Mouse (Mus musculus) MEL (cell line): ENCODE measurements around the gene Sergef. TPM values are rescaled to one million over a fixed set of nuclear protein-coding genes. Genes with fewer than 3 reads are reported as not detected.
A peak's percentile ranks its signal among the peaks of the same experiment; 100 is the strongest.

Source experiments
- DNase-seq: peaks from one replicate; pipeline ENCODE4 v3.0.0; 2011; ENCODE audit warnings: low read depth, low spot score
- H3K27ac ChIP-seq: 2 replicates; pipeline ENCODE4 v1.5.1; 2012; ENCODE audit warnings: low read depth, mild to moderate bottlenecking, control low read depth, low read length, moderate library complexity; ENCODE audit not compliant: control insufficient read depth
- H3K27me3 ChIP-seq, 2 experiments: fragments of 150-350 bp in 1 of 2; sonication (generic) in 1 of 2; 2 replicates each; pipeline ENCODE4 v1.6.1; 2012; ENCODE audit warnings: low read length in 2 of 2, mild to moderate bottlenecking in 2 of 2, improper control_type of control experiment in 1 of 2, moderate library complexity in 1 of 2; ENCODE audit not compliant: insufficient read depth in 2 of 2, control insufficient read depth in 1 of 2
- H3K36me3 ChIP-seq, 2 experiments: 2 replicates each; pipeline ENCODE4 v1.6.1; 2012 to 2014; ENCODE audit warnings: low read length in 2 of 2, improper control_type of control experiment in 1 of 2, inconsistent platforms in 1 of 2, mild to moderate bottlenecking in 1 of 2; ENCODE audit not compliant: insufficient read depth in 2 of 2, control insufficient read depth in 1 of 2
- H3K4me1 ChIP-seq, 2 experiments: fragments of 150-350 bp in 1 of 2; sonication (generic) in 1 of 2; 2 replicates each; pipeline ENCODE4 v1.6.1; 2012; ENCODE audit warnings: low read length in 2 of 2, improper control_type of control experiment in 1 of 2, mild to moderate bottlenecking in 1 of 2; ENCODE audit not compliant: insufficient read depth in 2 of 2, control insufficient read depth in 1 of 2
- H3K4me3 ChIP-seq, 2 experiments: fragments of 150-350 bp in 1 of 2; sonication (generic) in 1 of 2; 2 replicates each; pipeline ENCODE4 v1.5.1; 2012; ENCODE audit warnings: low read depth in 2 of 2, low read length in 2 of 2, mild to moderate bottlenecking in 2 of 2, moderate library complexity in 2 of 2, control low read depth in 1 of 2, improper control_type of control experiment in 1 of 2; ENCODE audit not compliant: control insufficient read depth in 1 of 2, insufficient read depth in 1 of 2
- H3K79me2 ChIP-seq: 2 replicates; pipeline ENCODE4 v1.6.1; 2012; ENCODE audit warnings: mild to moderate bottlenecking, low read length, moderate library complexity; ENCODE audit not compliant: control insufficient read depth, poor library complexity, insufficient read depth
- H3K9ac ChIP-seq: 2 replicates; pipeline ENCODE4 v1.6.1; 2012; ENCODE audit warnings: low read depth, mild to moderate bottlenecking, control low read depth, low read length, moderate library complexity; ENCODE audit not compliant: control insufficient read depth, poor library complexity, severe bottlenecking
- H3K9me3 ChIP-seq: fragments of 150-350 bp; sonication (generic); replicated peaks from 2 replicates; pipeline ENCODE4 v1.6.1; 2012; ENCODE audit warnings: mild to moderate bottlenecking, low read length, improper control_type of control experiment, moderate library complexity; ENCODE audit not compliant: insufficient read depth
- BHLHE40 ChIP-seq: IDR thresholded peaks from 2 replicates; pipeline ENCODE4 v1.6.1; 2012; ENCODE audit warnings: low read depth, mild to moderate bottlenecking, inconsistent platforms, low read length, improper control_type of control experiment, borderline replicate concordance
- CHD1 ChIP-seq: IDR thresholded peaks from 2 replicates; pipeline ENCODE4 v1.6.1; 2012; ENCODE audit warnings: low read depth, mild to moderate bottlenecking, inconsistent platforms, low read length, improper control_type of control experiment
- CHD2 ChIP-seq: IDR thresholded peaks from 2 replicates; pipeline ENCODE4 v1.6.1; 2011; ENCODE audit warnings: low read length, improper control_type of control experiment
- CTCF ChIP-seq, 3 experiments: IDR thresholded peaks in 2 of 3; conservative IDR thresholded peaks in 1 of 3; 2 replicates each; pipeline ENCODE4 v1.5.1; 2011 to 2012; ENCODE audit warnings: low read length in 3 of 3, low read depth in 2 of 3, mild to moderate bottlenecking in 2 of 3, improper control_type of control experiment in 1 of 3, inconsistent platforms in 1 of 3, mixed read lengths in 1 of 3, moderate library complexity in 1 of 3; ENCODE audit not compliant: control insufficient read depth in 1 of 3, insufficient read depth in 1 of 3, poor library complexity in 1 of 3, severe bottlenecking in 1 of 3
- E2F4 ChIP-seq: IDR thresholded peaks from 2 replicates; pipeline ENCODE4 v1.6.1; 2011; ENCODE audit warnings: low read depth, low read length, improper control_type of control experiment, borderline replicate concordance
- ELF1 ChIP-seq: IDR thresholded peaks from 2 replicates; pipeline ENCODE4 v1.6.1; 2014; ENCODE audit warnings: low read depth, mild to moderate bottlenecking, inconsistent platforms, low read length, improper control_type of control experiment, moderate library complexity
- EP300 ChIP-seq, 2 experiments: IDR thresholded peaks; 2 replicates each; pipeline ENCODE4 v1.6.1; 2011; ENCODE audit warnings: improper control_type of control experiment in 2 of 2, low read length in 2 of 2, low read depth in 1 of 2, mild to moderate bottlenecking in 1 of 2
- ETS1 ChIP-seq: IDR thresholded peaks from 2 replicates; pipeline ENCODE4 v1.6.1; 2012; ENCODE audit warnings: low read depth, mild to moderate bottlenecking, inconsistent platforms, low read length, improper control_type of control experiment, moderate library complexity
- GABPA ChIP-seq: IDR thresholded peaks from 2 replicates; pipeline ENCODE4 v1.6.1; 2012; ENCODE audit warnings: low read depth, mild to moderate bottlenecking, inconsistent platforms, low read length, improper control_type of control experiment, moderate library complexity
- GATA1 ChIP-seq: IDR thresholded peaks from 2 replicates; pipeline ENCODE4 v1.6.1; 2011; ENCODE audit warnings: low read depth, low read length, improper control_type of control experiment
- HCFC1 ChIP-seq: IDR thresholded peaks from 2 replicates; pipeline ENCODE4 v1.6.1; 2012; ENCODE audit warnings: low read depth, mild to moderate bottlenecking, inconsistent platforms, low read length, improper control_type of control experiment, moderate library complexity
- KAT2A ChIP-seq: conservative IDR thresholded peaks from 2 replicates; pipeline ENCODE4 v1.6.1; 2012; ENCODE audit warnings: low read depth, low read length, improper control_type of control experiment, inconsistent platforms
- MAFK ChIP-seq: IDR thresholded peaks from 2 replicates; pipeline ENCODE4 v1.6.1; 2011; ENCODE audit warnings: low read depth, mild to moderate bottlenecking, low read length, improper control_type of control experiment, borderline replicate concordance
- MAZ ChIP-seq: IDR thresholded peaks from 2 replicates; pipeline ENCODE4 v1.6.1; 2012; ENCODE audit warnings: low read depth, mild to moderate bottlenecking, inconsistent platforms, low read length, improper control_type of control experiment
- MXI1 ChIP-seq: IDR thresholded peaks from 2 replicates; pipeline ENCODE4 v1.6.1; 2011; ENCODE audit warnings: mild to moderate bottlenecking, low read depth, low read length, improper control_type of control experiment
- MYC ChIP-seq: IDR thresholded peaks from 2 replicates; pipeline ENCODE4 v1.6.1; 2011; ENCODE audit warnings: low read depth, mild to moderate bottlenecking, low read length, improper control_type of control experiment, moderate library complexity
- NELFE ChIP-seq: IDR thresholded peaks from 2 replicates; pipeline ENCODE4 v1.6.1; 2011; ENCODE audit warnings: low read depth, low read length, improper control_type of control experiment
- NRF1 ChIP-seq: IDR thresholded peaks from 2 replicates; pipeline ENCODE4 v1.6.1; 2014; ENCODE audit warnings: low read depth, mild to moderate bottlenecking, inconsistent platforms, low read length, improper control_type of control experiment, moderate library complexity; ENCODE audit not compliant: poor library complexity, insufficient read depth, severe bottlenecking
- POLR2A ChIP-seq, 2 experiments: IDR thresholded peaks; 2 replicates each; pipeline ENCODE4 v1.6.1; 2011 to 2012; ENCODE audit warnings: low read length in 2 of 2, mild to moderate bottlenecking in 2 of 2, control low read depth in 1 of 2, improper control_type of control experiment in 1 of 2, low read depth in 1 of 2, moderate library complexity in 1 of 2; ENCODE audit not compliant: control insufficient read depth in 1 of 2, insufficient read depth in 1 of 2, poor library complexity in 1 of 2
- POLR2AphosphoS2 ChIP-seq: IDR thresholded peaks from 2 replicates; pipeline ENCODE4 v1.6.1; 2011; ENCODE audit warnings: low read length, improper control_type of control experiment
- RCOR1 ChIP-seq: IDR thresholded peaks from 2 replicates; pipeline ENCODE4 v1.6.1; 2012; ENCODE audit warnings: low read depth, mild to moderate bottlenecking, inconsistent platforms, low read length, improper control_type of control experiment
- SIN3A ChIP-seq: IDR thresholded peaks from 2 replicates; pipeline ENCODE4 v1.6.1; 2012; ENCODE audit warnings: low read length, improper control_type of control experiment, inconsistent platforms
- TCF12 ChIP-seq: IDR thresholded peaks from 2 replicates; pipeline ENCODE4 v1.6.1; 2014; ENCODE audit warnings: low read depth, mild to moderate bottlenecking, inconsistent platforms, low read length, improper control_type of control experiment, moderate library complexity
- UBTF ChIP-seq: IDR thresholded peaks from 2 replicates; pipeline ENCODE4 v1.6.1; 2012; ENCODE audit warnings: low read depth, mild to moderate bottlenecking, inconsistent platforms, low read length, improper control_type of control experiment, moderate library complexity, borderline replicate concordance; ENCODE audit not compliant: insufficient read depth
- USF1 ChIP-seq: IDR thresholded peaks from 2 replicates; pipeline ENCODE4 v1.6.1; 2014; ENCODE audit warnings: low read depth, mild to moderate bottlenecking, inconsistent platforms, low read length, improper control_type of control experiment, moderate library complexity
- USF2 ChIP-seq, 2 experiments: IDR thresholded peaks; 2 replicates each; pipeline ENCODE4 v1.6.1; 2011 to 2012; ENCODE audit warnings: improper control_type of control experiment in 2 of 2, low read length in 2 of 2, borderline replicate concordance in 1 of 2, inconsistent platforms in 1 of 2, low read depth in 1 of 2, mild to moderate bottlenecking in 1 of 2; ENCODE audit not compliant: insufficient read depth in 1 of 2
- ZKSCAN1 ChIP-seq: IDR thresholded peaks from 2 replicates; pipeline ENCODE4 v1.6.1; 2012; ENCODE audit warnings: low read depth, mild to moderate bottlenecking, inconsistent platforms, low read length, improper control_type of control experiment, moderate library complexity
- ZMIZ1 ChIP-seq: IDR thresholded peaks from 2 replicates; pipeline ENCODE4 v1.6.1; 2012; ENCODE audit warnings: low read depth, mild to moderate bottlenecking, inconsistent platforms, low read length, improper control_type of control experiment, moderate library complexity
- ZNF384 ChIP-seq: IDR thresholded peaks from 2 replicates; pipeline ENCODE4 v1.6.1; 2012; ENCODE audit warnings: low read depth, mild to moderate bottlenecking, inconsistent platforms, low read length, improper control_type of control experiment
- polyA plus RNA-seq, 2 experiments: library from polyadenylated mRNA; stranded (reverse) in 1 of 2; unstranded in 1 of 2; fragments of >175 nt in 1 of 2; fragments of >200 nt in 1 of 2; gene quantifications; 2 replicates each; pipeline versions ENCODE4 v1.2.1 to v1.2.4; 2012; ENCODE audit warnings: low replicate concordance in 2 of 2, low read depth in 1 of 2; ENCODE audit not compliant: insufficient read length in 2 of 2, insufficient read depth in 1 of 2, missing spikeins in 1 of 2
- total RNA-seq: library from RNA; depleted of rRNA; stranded (reverse); fragments of 300-350 nt; gene quantifications from 2 replicates; pipeline ENCODE4 v1.2.3, GENCODE M21; 2012

Sergef gene
- total and polyA plus RNA-seq, 3 experiments = 7.6 to 11.7 TPM; not detected in 1

- TF ChIP-seq SIN3A (peak; percentile 41), MYC (no peak), TCF12 (peak; percentile 66), UBTF (no peak), CHD2 (no peak), USF2 (IDR thresholded peaks at IDR 0.05; ENCODE audit: borderline replicate concordance in 1 of 2, insufficient read depth in 1 of 2, low read depth in 1 of 2, low read length in 2 of 2) (no peak), NELFE (no peak), NRF1 (no peak), MXI1 (peak; percentile 39; the same call in 1 of the 2 replicates), KAT2A (no peak), MAFK (no peak), ZMIZ1 (no peak), ZNF384 (no peak), RCOR1 (no peak; the same call in 1 of the 2 replicates), ZKSCAN1 (no peak), MAZ (no peak), HCFC1 (no peak), BHLHE40 (peak; percentile 79), POLR2A (IDR thresholded peaks at IDR 0.05; ENCODE audit: control insufficient read depth in 1 of 2, insufficient read depth in 1 of 2, low read depth in 1 of 2, low read length in 2 of 2, poor library complexity in 1 of 2) (0 out of 4 replicates have a peak, but pooled peaks of 1 of the 2 experiments have one; percentile 34), POLR2AphosphoS2 (no peak), GABPA (no peak)
- TF ChIP-seq, all 39 proteins: peak for 9
These were observed 36.3 kb upstream of the Sergef start (continued) for GRCm38 (mm10) chr7:46675886-46676285.

GRCm38 (mm10) chr7:46675061-46675460, 35.5 kb upstream of the Sergef start:
- Histone ChIP-seq H3K27me3 (no peaks in the 10 kb centered on the region), H3K79me2 (no peaks in the 10 kb centered on the region), H3K27ac (peak overlapping the region; percentile 69; the same call in 1 of the 2 replicates), H3K9ac (no peak overlapping the region), H3K9me3 (no peaks in the 10 kb centered on the region)
- no peak for DNase-seq
- no peak for TF ChIP-seq MYC
- no peak for TF ChIP-seq MAFK
- no peak for TF ChIP-seq EP300 (IDR thresholded peaks at IDR 0.05; ENCODE audit: low read depth in 1 of 2, low read length in 2 of 2)
- TF ChIP-seq GATA1 = no peak
- no peak for TF ChIP-seq ELF1
- no peak for TF ChIP-seq CTCF (IDR thresholded peaks at IDR 0.05 in 2 of 3, conservative IDR thresholded peaks at IDR 0.05 in 1 of 3; ENCODE audit: control insufficient read depth in 1 of 3, insufficient read depth in 1 of 3, low read depth in 2 of 3, low read length in 3 of 3, poor library complexity in 1 of 3, severe bottlenecking in 1 of 3)
- no peak for TF ChIP-seq TCF12
- TF ChIP-seq CHD1 = no peak
- no peak for TF ChIP-seq USF1
- no peak for TF ChIP-seq ZNF384
- no peak for TF ChIP-seq KAT2A
- no peak for TF ChIP-seq ETS1
- no peak for TF ChIP-seq RCOR1
- no peak for TF ChIP-seq ZMIZ1
- TF ChIP-seq POLR2A (IDR thresholded peaks at IDR 0.05; ENCODE audit: control insufficient read depth in 1 of 2, insufficient read depth in 1 of 2, low read depth in 1 of 2, low read length in 2 of 2, poor library complexity in 1 of 2) = no peak
- no peak for TF ChIP-seq E2F4
- TF ChIP-seq POLR2AphosphoS2 = no peak
- no peak for TF ChIP-seq USF2 (IDR thresholded peaks at IDR 0.05; ENCODE audit: borderline replicate concordance in 1 of 2, insufficient read depth in 1 of 2, low read depth in 1 of 2, low read length in 2 of 2)
- no peak for TF ChIP-seq GABPA
- TF ChIP-seq, all 39 proteins: peak for 0
- H3K36me3 ChIP-seq = peaks cover 0 to 14% of the 10 kb centered on the region in 2 experiments; a peak in 2 of 4 replicates
- H3K4me3 ChIP-seq = no peak overlapping the region
- H3K4me1 ChIP-seq = peaks cover 13 to 30% of the 10 kb centered on the region in 2 experiments
